Mouse (Mus musculus): ENCODE measurements around the gene Nudt6. TPM values are rescaled to one million over a fixed set of nuclear protein-coding genes. Genes with fewer than 3 reads are reported as not detected.

The Nudt6 gene
- total RNA-seq, 2 experiments from 2014 or later = 6.8 to 8.8 TPM

- intact Hi-C loops (cut with DNase I) = no loop called here
- no peak for DNase-seq (ENCODE audit: low spot score in 2 of 2)
Measured at GRCm38 (mm10) chr3:37396930-37397608, 22.9 kb downstream of the Nudt6 start.

GRCm38 (mm10) chr3:37387310-37387709 is 32.7 kb downstream of the Nudt6 start:
- intact Hi-C loops (cut with DNase I) = no loop called here
- no peak for DNase-seq (ENCODE audit: low spot score in 2 of 2)

GRCm38 (mm10) chr3:37383096-37383765 is 36.8 kb downstream of the Nudt6 start:
- no peak for DNase-seq (ENCODE audit: low spot score in 2 of 2)
- intact Hi-C loops (cut with DNase I) = no loop called here

- intact Hi-C loops (cut with DNase I) = no loop called here
- no peak for DNase-seq (ENCODE audit: low spot score in 2 of 2)
Measured at GRCm38 (mm10) chr3:37381457-37381856, 38.6 kb downstream of the Nudt6 start.

GRCm38 (mm10) chr3:37379930-37380881 is 39.8 kb downstream of the Nudt6 start:
- intact Hi-C loops (cut with DNase I) = no loop called here
- DNase-seq (ENCODE audit: low spot score in 2 of 2) = peak in 1 of 2 experiments; percentile 11

GRCm38 (mm10) chr3:37379201-37379600 is 40.8 kb downstream of the Nudt6 start:
- no peak for DNase-seq (ENCODE audit: low spot score in 2 of 2)
- intact Hi-C loops (cut with DNase I) = no loop called here

- intact Hi-C loops (cut with DNase I) = no loop called here
- no peak for DNase-seq (ENCODE audit: low spot score in 2 of 2)
Measured at GRCm38 (mm10) chr3:37378412-37378811, 41.6 kb downstream of the Nudt6 start.

GRCm38 (mm10) chr3:37377926-37378325 is 42.1 kb downstream of the Nudt6 start:
- DNase-seq (ENCODE audit: low spot score in 2 of 2) = no peak
- intact Hi-C loops (cut with DNase I) = no loop called here

- DNase-seq (ENCODE audit: low spot score in 2 of 2) = no peak
- intact Hi-C loops (cut with DNase I) = no loop called here
Measured at GRCm38 (mm10) chr3:37373712-37374111, 46.3 kb downstream of the Nudt6 start.

GRCm38 (mm10) chr3:37370407-37370806 is 49.6 kb downstream of the Nudt6 start:
- DNase-seq (ENCODE audit: low spot score in 2 of 2) = no peak
- intact Hi-C loops (cut with DNase I) = no loop called here

- no peak for DNase-seq (ENCODE audit: low spot score in 2 of 2)
- intact Hi-C loops (cut with DNase I) = no loop called here
Measured at GRCm38 (mm10) chr3:37366381-37367053, 53.5 kb downstream of the Nudt6 start.

GRCm38 (mm10) chr3:37365976-37366375 is 54.0 kb downstream of the Nudt6 start:
- no peak for DNase-seq (ENCODE audit: low spot score in 2 of 2)
- intact Hi-C loops (cut with DNase I) = no loop called here

GRCm38 (mm10) chr3:37365144-37365543 is 54.9 kb downstream of the Nudt6 start:
- no peak for DNase-seq (ENCODE audit: low spot score in 2 of 2)
- intact Hi-C loops (cut with DNase I) = no loop called here

- no peak for DNase-seq (ENCODE audit: low spot score in 2 of 2)
- intact Hi-C loops (cut with DNase I) = no loop called here
Measured at GRCm38 (mm10) chr3:37360729-37361128, 59.3 kb downstream of the Nudt6 start.

Other genes with a start within 250 kb of the Nudt6 start
- not detected for gene Il21, start 187.6 kb downstream of the Nudt6 start, total RNA-seq (2021)
- gene Bbs12, start 107.7 kb downstream of the Nudt6 start, total RNA-seq (2021) = 1 to 10 TPM; 3.3 to 4.1 TPM
- gene Cetn4, start 107.5 kb downstream of the Nudt6 start, total RNA-seq (2021) = 1 to 10 TPM; 9.3 TPM
- 1 to 10 TPM; 3.6 to 4.2 TPM for gene Fgf2, start 71.9 kb downstream of the Nudt6 start, total RNA-seq (2021)
- 10 to 100 TPM; 21.5 to 25.4 TPM for gene Spata5, start 315 bp downstream of the Nudt6 start, total RNA-seq (2021)
- 1 to 10 TPM; 9.5 to 9.6 TPM for gene Spry1, start 219.7 kb upstream of the Nudt6 start, total RNA-seq (2021)